Mouse (Mus musculus): Measurements from ENCODE around the gene Ccdc57.
"Not testable (repeated sequence)": the region's sequence is repeated elsewhere in the genome, so short reads cannot be mapped to it uniquely, and the experiment has no call there.

The Ccdc57 gene

DNA sequence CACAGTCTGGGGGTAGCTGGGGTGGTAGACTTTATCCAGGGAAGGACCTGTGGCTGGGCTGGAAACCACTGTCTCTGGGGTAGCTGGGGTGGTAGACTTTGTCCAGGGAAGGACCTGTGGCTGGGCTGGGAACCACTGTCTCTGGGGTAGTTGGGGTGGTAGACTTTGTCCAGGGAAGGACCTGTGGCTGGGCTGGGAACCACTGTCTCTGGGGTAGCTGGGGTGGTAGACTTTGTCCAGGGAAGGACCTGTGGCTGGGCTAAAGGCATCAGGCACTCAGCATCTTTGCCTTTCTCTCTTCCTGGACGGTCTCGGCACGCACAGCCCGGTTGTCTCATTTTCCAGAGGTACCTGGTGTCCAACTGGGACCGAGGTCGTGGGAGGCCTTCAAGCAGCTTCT is 151.3 kb downstream of the Ccdc57 start:
- DNase-seq = not testable (repeated sequence)

DNA sequence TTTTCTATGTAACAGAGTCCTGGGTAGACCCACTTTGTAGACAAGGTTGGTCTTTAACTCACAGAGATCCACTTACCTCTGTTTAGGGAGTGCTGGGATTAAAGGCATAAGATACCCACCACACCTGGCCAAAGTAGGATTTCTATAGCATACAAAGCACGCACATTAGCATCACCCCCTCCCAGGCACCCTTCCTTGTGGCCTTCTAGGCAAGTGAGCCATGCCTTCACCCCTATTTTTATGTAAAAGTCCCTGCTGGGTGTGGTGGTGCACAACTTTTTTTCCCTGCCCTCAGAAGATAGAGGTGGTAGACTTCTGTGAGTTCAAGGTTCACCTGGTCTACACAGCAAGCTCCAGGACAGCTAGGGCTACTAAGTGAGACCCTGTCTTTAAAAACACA is 152.8 kb downstream of the Ccdc57 start:
- no peak for DNase-seq

DNA sequence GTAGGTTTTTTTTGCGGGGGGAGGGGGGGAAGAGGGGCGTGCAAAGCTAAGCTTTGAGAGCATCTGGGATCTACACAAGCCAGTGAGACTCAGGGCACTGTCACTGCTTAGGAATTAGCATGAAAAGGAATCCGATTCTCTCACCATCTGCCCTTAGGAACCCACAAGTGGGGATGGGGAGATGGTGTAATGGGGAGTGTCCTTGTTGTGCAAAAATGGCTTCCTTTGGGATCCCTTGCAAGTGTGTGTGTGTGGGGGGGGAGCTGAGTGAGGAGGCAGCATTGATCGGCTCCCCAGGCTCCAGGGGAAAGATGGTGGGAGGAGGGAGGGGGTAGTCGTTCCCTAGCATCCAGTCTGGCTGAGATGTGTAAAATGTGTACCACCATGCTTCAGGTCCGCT is 155.5 kb downstream of the Ccdc57 start:
- no peak for DNase-seq
